Mouse (Mus musculus) cortical plate, adult 2 months (tissue): ENCODE data around the gene Ndufaf2.

Experiments used
- CTCF ChIP-seq: fragments of 200-500 bp; IDR thresholded peaks from 2 replicates; pipeline ENCODE4 v1.5.1; 2011; ENCODE audit warnings: mild to moderate bottlenecking, control low read depth, low read length; ENCODE audit not compliant: insufficient read depth; ENCODE audit errors: extremely low read depth
- POLR2A ChIP-seq: fragments of 200-500 bp; IDR thresholded peaks from 2 replicates; pipeline ENCODE4 v1.6.1; 2011; ENCODE audit warnings: mild to moderate bottlenecking, low read length, control low read depth; ENCODE audit not compliant: insufficient read depth; ENCODE audit errors: extremely low read depth

DNA sequence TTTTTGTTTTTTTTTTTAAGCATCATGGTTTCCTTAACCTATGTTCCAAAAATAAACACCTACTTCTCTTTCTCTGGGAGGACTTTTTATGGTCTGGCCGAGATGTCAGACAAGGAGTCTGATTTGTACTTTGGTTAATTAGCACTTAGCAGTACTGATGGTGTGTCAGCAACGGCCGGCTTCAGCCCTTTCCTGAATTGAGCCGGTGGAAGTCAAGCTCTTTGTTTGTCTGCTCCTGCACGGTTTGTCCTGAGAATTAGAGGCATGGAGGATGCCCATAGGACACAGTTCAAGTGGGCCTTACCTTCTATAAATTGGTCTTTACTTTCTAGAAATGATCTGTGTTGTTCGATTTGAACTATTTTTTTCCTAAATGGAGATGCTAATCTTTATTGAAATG is 111.5 kb downstream of the Ndufaf2 start:
- no peak for TF ChIP-seq POLR2A
- TF ChIP-seq CTCF, result no peak
